Mouse (Mus musculus): Measurements from ENCODE around the gene Gm44965.
A peak's percentile ranks its signal among the peaks of the same experiment; 100 is the strongest.
"Not testable (repeated sequence)": the region's sequence is repeated elsewhere in the genome, so short reads cannot be mapped to it uniquely, and the experiment has no call there.

Gm44965 gene

GRCm38 (mm10) chr6:48579215-48579648, 14.5 kb upstream of the Gm44965 start:
- no peak for DNase-seq (ENCODE audit: low read depth, low spot score)

- DNase-seq (ENCODE audit: low read depth, low spot score), result no peak
Observed at GRCm38 (mm10) chr6:48581257-48581656, 12.5 kb upstream of the Gm44965 start.

- DNase-seq (ENCODE audit: low read depth, low spot score), result peak; percentile 67
Observed at GRCm38 (mm10) chr6:48582037-48582436, 11.7 kb upstream of the Gm44965 start.

- no peak for DNase-seq (ENCODE audit: low read depth, low spot score)
Observed at GRCm38 (mm10) chr6:48589194-48589750, 4.5 kb upstream of the Gm44965 start, which contains the start of gene Gm45021. Gm45021 (plus strand) TSS chr6:48589610.

GRCm38 (mm10) chr6:48591221-48591845, 2.4 kb upstream of the Gm44965 start:
- no peak for DNase-seq (ENCODE audit: low read depth, low spot score)

GRCm38 (mm10) chr6:48591871-48592270, 1.9 kb upstream of the Gm44965 start:
- no peak for DNase-seq (ENCODE audit: low read depth, low spot score)

- DNase-seq (ENCODE audit: low read depth, low spot score), result peak; percentile 79
Observed at GRCm38 (mm10) chr6:48594043-48594738, 450 bp downstream of the Gm44965 start.

GRCm38 (mm10) chr6:48595278-48595677, 1.5 kb downstream of the Gm44965 start:
- no peak for DNase-seq (ENCODE audit: low read depth, low spot score)

- DNase-seq (ENCODE audit: low read depth, low spot score), result no peak
Observed at GRCm38 (mm10) chr6:48596545-48597232, 2.9 kb downstream of the Gm44965 start.

- DNase-seq (ENCODE audit: low read depth, low spot score), result no peak
Observed at GRCm38 (mm10) chr6:48597233-48597625, 3.5 kb downstream of the Gm44965 start.

- no peak for DNase-seq (ENCODE audit: low read depth, low spot score)
Observed at GRCm38 (mm10) chr6:48600594-48600993, 6.9 kb downstream of the Gm44965 start.

- DNase-seq (ENCODE audit: low read depth, low spot score), result peak; percentile 95
Observed at GRCm38 (mm10) chr6:48601271-48602079, 7.7 kb downstream of the Gm44965 start, which contains the start of gene Zfp775. Zfp775 (plus strand) TSS chr6:48602063.

GRCm38 (mm10) chr6:48602080-48602741, 8.5 kb downstream of the Gm44965 start:
- peak; percentile 50 for DNase-seq (ENCODE audit: low read depth, low spot score)

GRCm38 (mm10) chr6:48608124-48608523, 14.4 kb downstream of the Gm44965 start:
- no peak for DNase-seq (ENCODE audit: low read depth, low spot score)

GRCm38 (mm10) chr6:48609512-48609911, 15.8 kb downstream of the Gm44965 start:
- no peak for DNase-seq (ENCODE audit: low read depth, low spot score)

- DNase-seq (ENCODE audit: low read depth, low spot score), result no peak
Observed at GRCm38 (mm10) chr6:48610657-48611056, 16.9 kb downstream of the Gm44965 start.

GRCm38 (mm10) chr6:48613464-48613863, 19.7 kb downstream of the Gm44965 start:
- DNase-seq (ENCODE audit: low read depth, low spot score), result no peak

- DNase-seq (ENCODE audit: low read depth, low spot score), result no peak
Observed at GRCm38 (mm10) chr6:48614756-48615155, 21.0 kb downstream of the Gm44965 start.

- no peak for DNase-seq (ENCODE audit: low read depth, low spot score)
Observed at GRCm38 (mm10) chr6:48620031-48620430, 26.3 kb downstream of the Gm44965 start.

GRCm38 (mm10) chr6:48622186-48622843, 28.6 kb downstream of the Gm44965 start:
- not testable (repeated sequence) for DNase-seq (ENCODE audit: low read depth, low spot score)
